Mouse (Mus musculus): ENCODE measurements around the gene C530008M17Rik. TPM values are rescaled to one million over a fixed set of nuclear protein-coding genes. Genes with fewer than 3 reads are reported as not detected.

Gene C530008M17Rik
- total RNA-seq, 2 experiments from 2014 or later, result 1.8 to 2.4 TPM

DNA sequence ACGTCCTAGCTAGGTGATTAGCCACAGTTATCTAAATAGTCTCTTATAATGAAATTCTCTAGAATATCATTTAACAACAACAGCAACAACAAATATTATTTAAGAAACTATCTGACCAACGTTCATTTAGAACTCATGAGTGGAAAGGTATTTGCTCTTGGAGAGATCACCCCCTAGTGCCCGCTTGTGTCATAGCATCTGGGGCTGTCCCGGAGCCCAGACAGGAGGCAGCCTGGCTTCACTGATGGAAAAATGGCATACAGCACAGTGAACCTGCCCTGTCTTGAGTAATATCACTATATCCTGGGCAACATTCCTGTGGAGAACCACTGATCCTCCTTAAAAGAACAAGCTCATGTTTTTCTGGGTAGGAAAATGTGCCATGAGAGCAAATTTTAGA, 187.1 kb downstream of the C530008M17Rik start:
- H3K27ac ChIP-seq, result no peak overlapping the region
- peak; percentile 79 for DNase-seq
- peak; percentile 93 for TF ChIP-seq CTCF (IDR thresholded peaks at IDR 0.05)
- intact Hi-C loops (cut with DNase I), result loop anchor here (2.0 to 5.0 kb wide), 2 partner anchors 186 to 255 kb away; partner anchors contain the start of genes C530008M17Rik and Cep135
- H3K4me3 ChIP-seq, result no peak overlapping the region

DNA sequence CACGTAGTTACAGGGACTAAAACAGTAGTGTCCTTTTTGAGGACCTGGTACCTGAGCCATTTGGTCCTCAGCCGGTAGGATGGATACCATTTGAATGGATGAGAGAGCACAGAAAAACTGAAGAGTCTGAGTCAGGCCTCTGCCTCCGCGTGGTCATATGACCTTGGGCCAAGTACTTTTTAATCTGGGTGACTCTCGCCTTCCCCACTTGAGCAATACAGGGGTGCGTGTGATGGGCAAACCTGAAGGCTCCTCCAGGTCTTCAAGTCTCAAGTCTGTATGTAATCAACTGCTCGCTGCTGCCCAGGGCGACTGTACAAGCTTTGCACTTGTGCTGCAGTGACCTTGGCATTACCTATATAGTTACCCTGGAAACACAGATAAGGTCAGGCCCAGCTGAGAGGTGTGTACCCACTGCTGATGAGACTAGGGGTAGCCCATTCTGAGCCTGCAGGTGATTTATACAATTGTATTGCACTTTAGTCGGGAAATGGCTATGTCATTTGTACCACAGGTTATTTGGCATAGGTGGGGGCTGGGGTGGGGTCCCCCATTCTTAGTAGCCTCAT, 187.6 kb downstream of the C530008M17Rik start:
- TF ChIP-seq CTCF (IDR thresholded peaks at IDR 0.05), result no peak

DNA sequence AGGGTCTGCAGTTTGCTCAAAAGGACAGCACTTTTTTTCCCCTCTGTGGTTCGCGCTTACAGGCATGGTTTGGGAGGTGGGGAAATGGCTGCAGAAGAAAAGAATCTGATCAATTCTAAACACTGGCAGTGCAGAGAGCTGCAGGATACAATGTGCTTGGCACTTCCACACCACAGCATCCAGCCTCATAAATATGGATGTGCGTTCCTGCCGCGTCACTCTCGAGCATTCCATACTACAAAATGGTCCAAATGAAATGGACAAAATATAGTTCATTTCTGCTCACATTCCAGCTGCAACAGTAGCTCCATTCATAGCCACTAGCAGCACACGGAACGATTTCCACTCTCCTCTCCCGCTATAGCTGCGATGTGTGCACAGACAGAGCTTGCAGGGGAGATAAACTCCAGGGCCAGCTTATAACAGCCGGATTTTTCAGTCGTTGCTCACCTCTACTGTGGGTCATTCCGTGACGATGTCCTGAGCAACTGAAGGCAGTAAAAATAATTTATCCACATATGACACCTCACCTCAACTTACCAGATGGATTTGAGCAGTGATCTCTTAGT, 188.4 kb downstream of the C530008M17Rik start:
- H3K27ac ChIP-seq, result no peak overlapping the region
- intact Hi-C loops (cut with DNase I), result loop anchor here (5.0 kb wide), 1 partner anchor 187 kb away; the partner anchor contains the start of gene C530008M17Rik
- no peak overlapping the region for H3K4me3 ChIP-seq
- no peak for TF ChIP-seq CTCF (IDR thresholded peaks at IDR 0.05)
- DNase-seq, result no peak

More for the DNA sequence above, 187.6 kb downstream of the C530008M17Rik start:
- DNase-seq, result no peak
- H3K4me3 ChIP-seq, result no peak overlapping the region
- no peak overlapping the region for H3K27ac ChIP-seq
- intact Hi-C loops (cut with DNase I), result loop anchor here (2.0 to 5.0 kb wide), 2 partner anchors 187 to 255 kb away; partner anchors contain the start of genes C530008M17Rik and Cep135

DNA sequence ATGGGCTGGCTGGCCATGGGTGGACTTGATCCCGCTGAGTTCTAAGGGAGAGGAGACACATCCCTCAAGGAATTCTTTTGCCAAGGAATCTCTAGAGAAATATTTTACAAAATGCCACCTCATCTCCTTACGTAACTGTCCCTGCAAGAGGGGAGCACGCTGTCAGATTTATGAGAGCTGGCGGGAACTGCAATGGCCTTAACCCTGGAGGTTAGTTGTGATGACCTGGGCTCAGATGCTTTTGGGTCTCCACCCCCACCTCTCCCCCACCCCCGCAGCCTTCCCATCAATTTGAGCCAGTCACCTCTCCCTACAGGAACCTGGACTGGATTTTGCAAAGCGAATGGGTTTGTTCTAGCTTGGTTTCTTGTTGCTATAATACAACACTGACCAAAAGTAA, 190.8 kb downstream of the C530008M17Rik start:
- intact Hi-C loops (cut with DNase I), result no loop called here
- DNase-seq, result no peak
- Histone ChIP-seq H3K27ac (no peak overlapping the region), H3K4me3 (no peak overlapping the region)
- TF ChIP-seq CTCF (IDR thresholded peaks at IDR 0.05), result no peak

DNA sequence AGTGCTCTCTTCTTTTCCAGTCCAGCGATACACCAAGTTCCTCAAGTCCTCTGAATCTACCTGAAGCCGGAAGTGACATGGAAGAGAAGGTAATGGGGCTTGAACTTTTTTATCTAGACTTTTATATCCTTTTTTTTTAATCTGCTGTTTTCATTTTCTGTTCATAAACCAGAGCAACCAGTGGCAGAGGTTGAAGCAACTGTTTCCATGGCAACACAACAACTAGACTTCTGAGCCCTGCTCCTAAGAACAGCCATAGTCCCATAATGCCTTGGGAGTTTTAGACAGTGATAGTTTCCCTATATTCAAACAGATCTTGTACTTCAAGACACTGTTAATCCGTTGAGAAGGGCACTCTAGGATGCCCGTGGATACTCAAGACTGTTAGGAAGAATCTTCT, 195.0 kb downstream of the C530008M17Rik start:
- DNase-seq, result no peak
- no peak for TF ChIP-seq CTCF (IDR thresholded peaks at IDR 0.05)
- intact Hi-C loops (cut with DNase I), result no loop called here

DNA sequence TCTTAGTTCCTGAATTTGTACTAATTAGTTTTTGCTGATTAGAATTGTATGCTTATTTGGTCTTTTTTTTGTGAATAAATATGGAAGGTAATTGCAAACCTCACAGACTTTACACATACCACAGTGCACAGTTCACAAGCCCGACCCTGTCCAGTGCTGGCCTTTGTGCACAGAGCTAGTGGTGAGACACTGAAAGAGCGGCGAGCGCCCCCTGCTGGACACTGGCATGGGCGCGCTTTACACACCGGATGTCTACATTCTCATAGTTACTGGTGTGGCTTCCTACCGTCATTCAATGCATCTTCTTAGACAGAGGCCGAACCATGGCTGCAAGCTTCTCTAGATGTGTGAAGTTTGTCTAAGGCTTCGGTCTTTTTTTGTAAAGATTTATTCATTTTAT, 197.2 kb downstream of the C530008M17Rik start:
- Histone ChIP-seq H3K27ac (no peak overlapping the region), H3K4me3 (no peak overlapping the region)
- no peak; the same call in 1 of the 2 replicates for TF ChIP-seq CTCF (IDR thresholded peaks at IDR 0.05)
- intact Hi-C loops (cut with DNase I), result loop anchor here (2.0 kb wide), 1 partner anchor 265 kb away; the partner anchor contains the start of gene Cep135
- peak; percentile 80 for DNase-seq

More for the DNA sequence above, 195.0 kb downstream of the C530008M17Rik start:
- Histone ChIP-seq H3K4me3 (no peak overlapping the region), H3K27ac (no peak overlapping the region)

DNA sequence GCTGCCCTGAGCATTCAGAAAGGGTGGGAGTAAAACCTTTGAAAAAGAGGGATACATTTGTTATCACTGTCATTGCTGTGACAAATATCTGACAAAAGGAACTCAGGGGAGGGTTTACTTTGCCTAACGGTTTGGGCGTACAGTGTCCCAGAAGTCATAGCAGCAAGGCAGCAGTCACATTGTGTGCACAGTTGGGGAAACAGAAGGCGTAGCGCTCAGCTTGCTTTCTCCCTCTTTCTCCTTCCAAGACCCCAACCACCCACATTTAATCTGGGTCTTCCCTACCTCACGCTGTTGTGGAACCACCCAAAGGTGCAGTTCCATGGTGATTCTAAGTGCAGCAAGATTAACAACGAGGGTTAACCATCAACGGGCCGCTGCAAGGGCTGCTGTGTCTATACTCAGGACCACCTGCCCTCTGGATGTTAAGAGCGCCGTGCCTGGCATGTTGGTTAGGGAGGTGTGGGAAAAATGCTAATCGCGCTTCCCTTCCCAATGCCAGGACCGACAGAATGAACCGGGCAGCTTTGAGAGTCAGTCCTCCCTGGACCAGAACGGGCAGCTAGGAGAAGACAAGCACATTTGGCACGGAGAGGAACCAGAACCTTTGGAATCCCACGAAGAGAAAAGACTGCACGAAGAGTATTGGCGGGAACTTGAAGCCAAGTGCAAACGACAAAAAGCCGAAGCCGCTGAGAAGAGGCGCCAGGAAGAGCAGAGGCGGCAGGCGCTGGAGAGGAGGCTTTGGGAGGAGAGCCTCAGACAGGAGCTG, 199.7 kb downstream of the C530008M17Rik start:
- Histone ChIP-seq H3K27ac (no peak overlapping the region), H3K4me3 (no peak overlapping the region; the same call in 1 of the 2 replicates)
- no peak for TF ChIP-seq CTCF (IDR thresholded peaks at IDR 0.05)
- DNase-seq, result no peak
- intact Hi-C loops (cut with DNase I), result no loop called here

DNA sequence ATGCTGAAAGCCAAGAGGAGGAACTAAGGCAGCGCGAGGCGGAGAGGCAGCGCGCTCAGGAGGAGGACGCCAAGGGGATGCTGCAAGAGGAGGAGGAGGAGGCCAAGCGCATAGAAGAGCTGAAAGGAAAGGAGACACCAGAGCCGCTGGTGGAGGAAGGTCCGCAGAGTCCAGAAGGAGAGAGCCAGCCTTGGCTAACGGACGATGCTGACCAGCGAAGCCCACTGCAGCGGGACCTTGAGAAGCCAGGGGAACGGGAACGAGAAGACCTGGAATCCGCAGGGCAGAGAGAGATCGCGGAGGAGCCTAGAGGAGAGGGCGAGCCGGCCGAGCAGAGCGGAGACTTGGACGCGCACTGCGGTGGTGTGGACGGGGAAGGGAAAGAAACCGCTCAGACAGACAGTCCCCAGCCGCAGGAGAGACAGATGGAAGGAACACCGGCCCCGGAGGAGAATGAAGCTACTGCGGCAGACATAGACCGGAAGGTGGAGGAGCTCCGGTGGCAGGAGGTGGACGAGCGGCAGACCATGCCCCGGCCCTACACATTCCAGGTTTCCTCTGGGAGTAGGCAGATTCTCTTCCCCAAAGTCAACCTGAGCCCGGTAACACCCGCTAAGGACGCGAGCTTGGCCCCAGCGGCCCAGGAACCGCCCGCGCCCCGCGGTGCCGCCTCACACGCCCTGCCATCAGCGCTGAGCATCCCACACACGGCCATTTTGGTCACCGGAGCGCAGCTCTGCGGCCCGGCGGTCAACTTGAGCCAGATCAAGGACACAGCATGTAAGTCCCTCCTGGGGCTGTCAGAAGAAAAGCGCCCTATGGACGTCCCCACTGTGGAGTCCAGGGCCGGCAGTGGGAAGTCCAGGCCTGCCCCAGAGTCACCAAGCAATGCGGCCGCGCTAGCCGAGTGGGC, 201.0 kb downstream of the C530008M17Rik start:
- DNase-seq, result no peak
- intact Hi-C loops (cut with DNase I), result no loop called here
- Histone ChIP-seq H3K27ac (no peak overlapping the region), H3K4me3 (peak overlapping the region; percentile 55)
- no peak for TF ChIP-seq CTCF (IDR thresholded peaks at IDR 0.05)

DNA sequence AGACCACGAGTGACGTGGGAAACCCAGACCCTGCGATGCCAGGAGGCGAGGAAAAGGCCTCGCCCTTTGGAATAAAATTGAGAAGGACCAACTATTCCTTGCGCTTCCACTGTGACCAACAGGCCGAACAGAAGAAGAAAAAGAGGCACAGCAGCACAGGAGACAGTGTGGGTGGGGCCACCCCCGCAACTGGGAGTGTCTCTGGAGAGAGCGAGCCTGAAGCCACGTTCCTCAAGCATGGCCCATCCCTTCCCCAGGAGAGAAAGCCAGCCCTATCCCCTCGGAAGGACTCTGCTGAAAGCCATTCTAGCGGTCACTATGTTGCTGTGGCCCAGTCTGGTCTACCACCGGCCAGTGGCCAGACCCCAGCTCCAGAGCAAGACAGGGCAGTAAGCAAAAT, 202.1 kb downstream of the C530008M17Rik start:
- no peak overlapping the region for H3K27ac ChIP-seq
- no peak for TF ChIP-seq CTCF (IDR thresholded peaks at IDR 0.05)
- intact Hi-C loops (cut with DNase I), result no loop called here
- DNase-seq, result no peak
- no peak overlapping the region for H3K4me3 ChIP-seq

DNA sequence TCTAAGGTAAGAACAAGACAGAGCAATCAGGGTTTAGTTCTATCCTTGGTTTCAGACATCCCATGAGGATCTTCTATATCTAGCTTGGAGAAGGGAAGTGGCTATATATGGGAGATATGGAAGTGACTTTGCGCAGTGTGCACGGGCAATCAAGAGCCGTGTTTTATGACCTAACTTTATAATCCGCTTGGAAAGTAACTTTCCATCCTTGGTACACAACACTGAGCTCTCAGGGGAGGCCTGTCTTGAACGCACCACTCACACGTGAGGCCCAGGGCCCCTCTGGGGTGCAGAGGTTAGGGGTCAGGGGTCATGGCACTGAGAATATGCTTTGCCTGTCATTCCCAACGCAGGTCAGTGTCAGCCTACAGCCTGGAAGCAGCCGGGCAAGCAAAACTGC, 210.5 kb downstream of the C530008M17Rik start:
- DNase-seq, result no peak
- TF ChIP-seq CTCF (IDR thresholded peaks at IDR 0.05), result no peak
- Histone ChIP-seq H3K4me3 (no peak overlapping the region), H3K27ac (no peak overlapping the region)
- intact Hi-C loops (cut with DNase I), result no loop called here

DNA sequence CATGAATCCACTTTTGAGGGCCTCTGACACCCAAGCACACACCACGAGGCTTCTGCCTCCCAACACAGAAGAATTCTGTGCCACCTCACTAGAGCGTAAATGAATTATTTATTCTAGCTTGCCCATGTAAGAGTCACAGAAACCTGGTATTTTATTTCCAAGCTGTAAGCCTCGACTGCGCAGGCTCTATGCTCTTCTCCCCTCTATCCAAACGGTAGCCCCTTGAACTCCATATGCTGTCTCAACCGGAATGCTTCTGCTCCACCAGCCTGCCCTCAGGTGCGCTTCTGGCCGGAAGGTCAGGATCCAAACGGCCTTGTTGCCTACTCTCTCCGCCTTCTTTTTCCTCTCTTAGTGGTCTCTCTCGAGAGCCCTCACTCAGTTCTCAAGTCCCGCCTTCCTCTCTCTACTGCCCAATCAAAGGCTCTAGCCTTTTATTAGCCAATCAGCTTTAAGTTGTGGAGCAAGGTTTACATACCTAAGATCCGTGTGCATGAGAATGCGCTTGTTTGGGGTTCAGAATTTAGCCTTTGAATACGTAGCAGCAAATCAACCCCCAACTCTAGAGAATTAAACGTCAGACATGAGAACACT, 212.5 kb downstream of the C530008M17Rik start:
- no peak for DNase-seq
- H3K27ac ChIP-seq, result no peak overlapping the region
- H3K4me3 ChIP-seq, result peak overlapping the region; percentile 43
- intact Hi-C loops (cut with DNase I), result no loop called here
- no peak for TF ChIP-seq CTCF (IDR thresholded peaks at IDR 0.05)

DNA sequence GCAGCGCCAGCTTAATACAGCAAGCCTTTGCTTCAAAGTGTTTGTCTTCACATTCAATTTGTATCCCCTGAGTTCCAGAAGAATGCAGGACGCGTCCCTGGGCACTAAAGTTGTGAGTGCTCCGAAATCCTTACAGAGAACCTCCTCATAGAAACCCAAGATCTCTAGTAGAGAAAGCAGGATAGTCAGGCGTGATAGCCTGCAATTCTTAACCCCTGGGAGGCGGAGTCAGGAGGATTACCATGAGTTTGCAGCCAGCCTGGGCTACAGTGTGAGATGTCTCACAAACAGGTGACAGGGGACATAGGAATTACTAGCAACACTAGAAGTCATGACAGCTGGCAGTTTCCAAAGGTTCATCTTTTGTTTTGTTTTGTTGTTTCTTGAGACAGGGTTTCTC, 213.2 kb downstream of the C530008M17Rik start:
- intact Hi-C loops (cut with DNase I), result no loop called here
- Histone ChIP-seq H3K27ac (no peak overlapping the region), H3K4me3 (peak overlapping the region; percentile 43)
- no peak for DNase-seq
- no peak for TF ChIP-seq CTCF (IDR thresholded peaks at IDR 0.05)

Data from gastrocnemius, adult 2 months (tissue).